Mouse (Mus musculus) lung, postnatal 0 days (tissue): ENCODE results near the gene Cacna1d. TPM values are rescaled to one million over a fixed set of nuclear protein-coding genes. Genes with fewer than 3 reads are reported as not detected.

ENCODE experiments used
- ATAC-seq: fragments of 200-750 bp; cut with Nextera tagmentation; 2 replicates; pipeline ENCODE4 v1.8.0; 2017; ENCODE audit warnings: moderate library complexity
- DNase-seq: peaks from one replicate; pipeline ENCODE4 v3.0.0-alpha.2; 2016; ENCODE audit warnings: low spot score
- H3K27ac ChIP-seq: fragments of 300-500 bp; sonication (generic); 2 replicates; pipeline ENCODE4 v1.5.1; 2014; ENCODE audit warnings: antibody characterized with exemption, mild to moderate bottlenecking, low read length, mixed read lengths
- H3K27me3 ChIP-seq: fragments of 300-500 bp; sonication (generic); replicated peaks from 2 replicates; pipeline ENCODE4 v1.6.1; 2014; ENCODE audit warnings: low read length, mixed read lengths; ENCODE audit not compliant: insufficient read depth
- H3K36me3 ChIP-seq: fragments of 300-500 bp; sonication (generic); 2 replicates; pipeline ENCODE4 v1.6.1; 2014; ENCODE audit warnings: low read length, mixed read lengths; ENCODE audit not compliant: insufficient read depth
- H3K4me1 ChIP-seq: fragments of 300-500 bp; sonication (generic); 2 replicates; pipeline ENCODE4 v1.6.1; 2014; ENCODE audit warnings: antibody characterized with exemption, low read depth, low read length, mixed read lengths; ENCODE audit not compliant: insufficient read depth
- H3K4me2 ChIP-seq: fragments of 300-500 bp; sonication (generic); replicated peaks from 2 replicates; pipeline ENCODE4 v1.6.1; 2014; ENCODE audit warnings: low read depth, mild to moderate bottlenecking, low read length, moderate library complexity, mixed read lengths
- H3K4me3 ChIP-seq: fragments of 300-500 bp; sonication (generic); 2 replicates; pipeline ENCODE4 v1.5.1; 2014; ENCODE audit warnings: low read depth, low read length
- H3K9ac ChIP-seq: fragments of 300-500 bp; sonication (generic); replicated peaks from 2 replicates; pipeline ENCODE4 v1.6.1; 2014; ENCODE audit warnings: low read depth, mild to moderate bottlenecking
- H3K9me3 ChIP-seq: fragments of 300-500 bp; sonication (generic); 2 replicates; pipeline ENCODE4 v1.6.1; 2016; ENCODE audit warnings: low read length, mixed read lengths
- CTCF ChIP-seq: IDR thresholded peaks from 2 replicates; pipeline ENCODE4 v1.5.1; 2016; ENCODE audit warnings: antibody characterized with exemption, mild to moderate bottlenecking
- EP300 ChIP-seq: IDR thresholded peaks from 2 replicates; pipeline ENCODE4 v1.6.1; 2016; ENCODE audit warnings: antibody characterized with exemption, mild to moderate bottlenecking, control low read depth
- WGBS: fragments of 180-500 bp; shearing (Covaris S2); extraction: QIAGEN DNeasy Blood & Tissue Kit; methylation state at CpG from one replicate; pipeline ENCODE4 v1.1.7; 2014; 5-methylcytosine and 5-hydroxymethylcytosine counted together
- polyA plus RNA-seq: library from polyadenylated mRNA; unstranded; fragments of >200 nt; fragmentation: Nextera tagmentation; extraction: Ambion mirVana; gene quantifications from 2 replicates; pipeline ENCODE4 v1.2.1, GENCODE M21; 2015

Gene Cacna1d
- polyA plus RNA-seq, 1 experiment from 2014 or later: 12.5 TPM

DNA sequence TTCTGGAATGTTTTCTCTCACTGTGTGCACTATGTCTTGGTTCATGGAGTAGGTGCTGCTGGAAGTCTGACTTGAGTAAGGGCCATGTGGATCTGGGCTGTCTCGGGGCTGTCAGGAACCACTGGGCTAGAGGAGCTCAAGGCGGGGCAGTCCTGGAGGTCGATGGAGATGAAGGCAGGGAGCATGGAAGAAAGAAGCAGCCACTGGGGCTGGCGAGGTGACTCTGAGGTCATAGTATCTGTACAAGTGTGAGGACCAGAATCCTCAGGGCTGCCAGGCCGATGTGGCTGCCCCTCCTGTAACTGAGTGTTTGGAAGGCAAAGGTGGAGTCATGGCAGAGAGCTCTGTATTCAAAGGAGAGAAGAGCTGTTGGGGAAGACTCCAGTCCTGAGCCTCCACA is 37.7 kb upstream of the Cacna1d start:
- no peak overlapping the region for H3K4me2 ChIP-seq
- H3K27me3 ChIP-seq: no peaks in the 10 kb centered on the region
- peaks cover 9% of the 10 kb centered on the region; the same call in 1 of the 2 replicates for H3K36me3 ChIP-seq
- no peak for DNase-seq
- H3K4me1 ChIP-seq: no peaks in the 10 kb centered on the region
- no peak for ATAC-seq
- no peak overlapping the region for H3K27ac ChIP-seq
- no peak overlapping the region for H3K4me3 ChIP-seq
- no peaks in the 10 kb centered on the region for H3K9me3 ChIP-seq
- 80% methylated on average over 5 of the region's 5 CpGs for WGBS
- H3K9ac ChIP-seq: no peak overlapping the region
- TF ChIP-seq EP300 (no peak), CTCF (no peak)

DNA sequence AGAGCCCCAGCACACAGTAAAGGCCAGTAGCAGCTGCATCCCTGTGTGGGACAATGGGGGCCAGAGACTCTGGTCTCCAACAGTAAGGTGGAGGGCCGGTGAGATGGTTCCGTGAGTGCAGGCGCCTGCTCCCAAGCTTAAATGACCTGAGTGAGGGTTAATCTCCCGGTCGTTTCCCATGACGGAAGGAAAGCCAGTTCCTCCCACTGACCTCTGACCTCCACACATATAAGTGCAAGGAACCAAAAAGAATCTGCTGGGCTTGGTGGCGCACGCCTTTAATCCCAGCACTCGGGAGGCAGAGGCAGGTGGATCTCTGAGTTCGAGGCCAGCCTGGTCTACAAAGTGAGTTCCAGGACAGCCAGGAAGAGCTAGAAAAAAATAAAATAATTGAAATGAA is 37.1 kb upstream of the Cacna1d start:
- H3K4me1 ChIP-seq: no peaks in the 10 kb centered on the region
- H3K27ac ChIP-seq: no peak overlapping the region
- H3K4me2 ChIP-seq: no peak overlapping the region
- H3K4me3 ChIP-seq: no peak overlapping the region
- H3K36me3 ChIP-seq: peaks cover 10% of the 10 kb centered on the region; the same call in 1 of the 2 replicates
- no peaks in the 10 kb centered on the region for H3K27me3 ChIP-seq
- DNase-seq: no peak
- H3K9me3 ChIP-seq: no peaks in the 10 kb centered on the region
- TF ChIP-seq CTCF (no peak), EP300 (no peak)
- no peak for ATAC-seq
- 85% methylated on average over 10 of the region's 10 CpGs for WGBS
- H3K9ac ChIP-seq: no peak overlapping the region

DNA sequence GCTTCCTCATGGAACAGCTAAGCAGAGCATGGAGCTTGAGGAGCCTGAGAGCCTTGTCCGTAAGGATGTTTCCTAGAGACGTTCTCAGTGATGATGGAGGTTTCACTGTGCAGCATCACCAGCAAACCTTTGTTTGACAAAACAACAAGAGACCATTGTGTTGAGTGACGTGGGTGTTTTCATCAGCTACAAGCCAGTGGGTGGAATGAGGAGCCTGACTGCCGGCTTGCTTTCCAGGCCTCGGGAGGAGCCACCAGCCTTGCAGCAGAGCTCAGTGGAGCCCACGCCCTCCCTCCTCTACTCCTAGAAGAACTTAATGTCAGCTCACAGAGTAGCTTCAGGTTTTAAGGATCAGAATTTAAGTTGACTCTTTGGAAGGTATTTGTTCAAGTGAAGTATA is 32.1 kb upstream of the Cacna1d start:
- H3K27ac ChIP-seq: no peak overlapping the region
- no peak overlapping the region for H3K4me2 ChIP-seq
- no peak overlapping the region for H3K9ac ChIP-seq
- H3K4me3 ChIP-seq: no peak overlapping the region
- H3K9me3 ChIP-seq: no peaks in the 10 kb centered on the region
- H3K4me1 ChIP-seq: no peaks in the 10 kb centered on the region
- H3K27me3 ChIP-seq: no peaks in the 10 kb centered on the region
- TF ChIP-seq CTCF: no peak
- TF ChIP-seq EP300: no peak
- WGBS: 76% methylated on average over 6 of the region's 6 CpGs
- ATAC-seq (no peak), DNase-seq (no peak)
- peaks cover 39% of the 10 kb centered on the region for H3K36me3 ChIP-seq

DNA sequence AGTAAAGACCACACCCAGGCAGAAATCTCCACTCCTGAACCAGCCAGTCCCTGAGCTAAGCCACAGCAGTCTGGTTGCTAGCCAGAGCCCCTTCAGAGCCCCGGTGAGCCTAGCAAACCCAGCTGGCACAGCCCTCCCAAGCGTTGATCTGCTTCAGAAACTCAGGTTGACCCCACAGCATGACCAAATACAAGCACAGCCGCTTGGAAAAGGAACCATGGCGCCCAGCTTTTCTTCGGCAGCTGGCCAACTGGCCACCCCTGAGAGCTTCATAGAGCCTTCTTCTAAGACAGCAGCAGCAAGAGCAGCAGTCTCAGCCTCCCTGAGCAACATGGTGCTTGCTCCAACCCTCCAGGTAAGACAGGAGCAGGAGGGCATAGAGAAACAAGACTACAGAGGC is 28.1 kb upstream of the Cacna1d start:
- Histone ChIP-seq H3K9me3 (no peaks in the 10 kb centered on the region), H3K4me3 (no peak overlapping the region), H3K4me2 (no peak overlapping the region), H3K36me3 (peaks cover 37% of the 10 kb centered on the region), H3K9ac (no peak overlapping the region), H3K27ac (no peak overlapping the region), H3K27me3 (no peaks in the 10 kb centered on the region), H3K4me1 (no peaks in the 10 kb centered on the region)
- TF ChIP-seq EP300: no peak
- ATAC-seq (no peak), DNase-seq (no peak)
- WGBS: 77% methylated on average over 5 of the region's 5 CpGs

DNA sequence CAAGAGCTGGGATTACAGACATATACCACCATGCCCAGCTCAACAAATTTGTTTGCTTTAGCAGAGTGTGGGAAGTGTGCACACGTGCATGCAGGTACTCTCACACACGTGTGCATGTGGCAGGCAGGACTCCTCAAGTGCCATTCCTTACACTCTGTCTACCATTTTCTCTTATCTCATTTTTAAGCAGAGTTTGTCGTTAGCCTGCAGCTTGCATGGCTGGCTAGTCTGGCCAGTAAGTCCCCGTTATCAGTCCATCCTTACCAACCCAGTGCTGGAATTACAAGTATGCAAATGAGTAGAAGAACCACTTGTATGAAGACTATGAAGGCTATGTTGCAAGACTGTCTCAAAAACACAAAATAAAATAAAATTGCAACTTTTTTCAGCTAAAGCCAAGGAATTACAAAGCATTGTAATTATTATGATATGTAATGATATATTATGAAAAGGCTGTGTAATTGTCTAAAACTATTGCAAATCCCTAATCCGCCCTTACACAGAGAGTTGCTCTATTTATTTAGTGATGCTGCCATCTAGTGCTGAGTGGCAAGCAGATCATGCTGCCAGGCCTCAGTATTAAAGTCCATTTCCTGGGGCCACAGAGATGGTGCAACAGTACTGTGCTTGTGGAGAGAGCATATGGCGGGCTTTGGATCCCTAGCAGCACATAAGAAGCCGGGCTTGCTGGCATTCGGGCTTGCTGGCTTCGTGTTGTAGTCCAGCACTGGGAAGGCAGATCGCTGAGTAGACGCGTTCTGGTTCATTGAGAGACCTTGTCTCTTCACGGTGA is 24.9 kb upstream of the Cacna1d start:
- peak; percentile 80 for ATAC-seq
- Histone ChIP-seq H3K9ac (no peak overlapping the region), H3K27me3 (no peaks in the 10 kb centered on the region), H3K4me1 (no peaks in the 10 kb centered on the region), H3K4me2 (no peak overlapping the region), H3K27ac (no peak overlapping the region), H3K36me3 (peaks cover 21% of the 10 kb centered on the region; the same call in 1 of the 2 replicates), H3K9me3 (no peaks in the 10 kb centered on the region), H3K4me3 (no peak overlapping the region)
- peak; percentile 73 for TF ChIP-seq CTCF
- no peak for TF ChIP-seq EP300
- DNase-seq: peak; percentile 85
- WGBS: 77% methylated on average over 13 of the region's 13 CpGs

DNA sequence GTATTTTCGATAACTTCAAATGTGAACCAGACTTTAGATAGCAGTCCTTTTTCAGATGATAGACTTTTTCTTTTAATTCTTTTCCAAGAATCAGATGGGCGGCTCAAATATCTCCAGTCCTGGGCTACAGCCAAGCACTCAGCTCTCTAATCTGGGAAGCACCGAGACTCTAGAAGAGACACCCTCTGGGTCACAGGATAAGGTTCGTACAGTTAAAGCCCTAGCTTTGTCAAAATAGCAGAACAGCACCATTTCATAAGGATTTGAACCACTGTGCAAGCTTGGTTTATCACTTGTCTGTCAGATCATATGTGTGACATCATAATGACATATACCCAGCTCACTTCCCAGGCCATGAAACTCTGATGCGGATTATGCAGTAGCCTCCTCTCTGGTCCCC is 21.6 kb upstream of the Cacna1d start:
- no peak overlapping the region for H3K4me3 ChIP-seq
- ATAC-seq (no peak), DNase-seq (no peak)
- H3K4me2 ChIP-seq: no peak overlapping the region
- no peaks in the 10 kb centered on the region for H3K4me1 ChIP-seq
- TF ChIP-seq EP300 (no peak), CTCF (no peak)
- no peak overlapping the region for H3K9ac ChIP-seq
- no peak overlapping the region for H3K27ac ChIP-seq
- H3K27me3 ChIP-seq: no peaks in the 10 kb centered on the region
- no peaks in the 10 kb centered on the region for H3K9me3 ChIP-seq
- H3K36me3 ChIP-seq: peaks cover 25% of the 10 kb centered on the region; the same call in 1 of the 2 replicates
- WGBS: 72% methylated on average over 5 of the region's 5 CpGs
